Mouse (Mus musculus) forelimb bud, embryonic 11.5 days (tissue): ENCODE data around the gene Itgad.

Experiments
- DNase-seq: peaks from one replicate; pipeline ENCODE4 v3.0.0-alpha.2; 2012; ENCODE audit warnings: low read depth, low spot score

The Itgad gene

GRCm38 (mm10) chr7:128178385-128178784 lies 24.2 kb downstream of the Itgad start:
- DNase-seq, result no peak

- no peak for DNase-seq
Observed at GRCm38 (mm10) chr7:128180126-128180525, 25.9 kb downstream of the Itgad start.

GRCm38 (mm10) chr7:128180546-128180945 lies 26.4 kb downstream of the Itgad start:
- DNase-seq, result no peak

- DNase-seq, result no peak
Observed at GRCm38 (mm10) chr7:128181691-128182090, 27.5 kb downstream of the Itgad start.

- DNase-seq, result no peak
Observed at GRCm38 (mm10) chr7:128201607-128202006, 47.4 kb downstream of the Itgad start.

- no peak for DNase-seq
Observed at GRCm38 (mm10) chr7:128203071-128203470, 48.9 kb downstream of the Itgad start.

GRCm38 (mm10) chr7:128204179-128204578 lies 50.0 kb downstream of the Itgad start:
- no peak for DNase-seq

GRCm38 (mm10) chr7:128205695-128206094 lies 51.5 kb downstream of the Itgad start:
- no peak for DNase-seq

GRCm38 (mm10) chr7:128206152-128206551 lies 52.0 kb downstream of the Itgad start, which contains the start of gene Cox6a2:
Cox6a2 (minus strand) TSS chr7:128206387.
- DNase-seq, result no peak

- peak; percentile 70 for DNase-seq
Observed at GRCm38 (mm10) chr7:128208187-128208586, 54.0 kb downstream of the Itgad start.

- no peak for DNase-seq
Observed at GRCm38 (mm10) chr7:128209826-128210225, 55.6 kb downstream of the Itgad start.

- no peak for DNase-seq
Observed at GRCm38 (mm10) chr7:128219952-128220351, 65.8 kb downstream of the Itgad start.

GRCm38 (mm10) chr7:128220936-128221335 lies 66.8 kb downstream of the Itgad start:
- DNase-seq, result no peak

- no peak for DNase-seq
Observed at GRCm38 (mm10) chr7:128231741-128232140, 77.6 kb downstream of the Itgad start.

GRCm38 (mm10) chr7:128234796-128235195 lies 80.6 kb downstream of the Itgad start:
- DNase-seq, result no peak

- DNase-seq, result no peak
Observed at GRCm38 (mm10) chr7:128235481-128235880, 81.3 kb downstream of the Itgad start.

GRCm38 (mm10) chr7:128236426-128236825 lies 82.2 kb downstream of the Itgad start:
- no peak for DNase-seq

- DNase-seq, result peak; percentile 86
Observed at GRCm38 (mm10) chr7:128236856-128237592, 82.8 kb downstream of the Itgad start, which contains the start of gene Armc5. Armc5 (plus strand) TSS chr7:128237342.

- no peak for DNase-seq
Observed at GRCm38 (mm10) chr7:128237593-128237926, 83.4 kb downstream of the Itgad start.

GRCm38 (mm10) chr7:128237927-128238778 lies 84.0 kb downstream of the Itgad start, which contains the start of gene 9130023H24Rik:
9130023H24Rik (minus strand) TSS chr7:128238031.
- DNase-seq, result peak; percentile 100

- peak; percentile 52 for DNase-seq
Observed at GRCm38 (mm10) chr7:128238991-128239390, 84.8 kb downstream of the Itgad start.

GRCm38 (mm10) chr7:128240131-128240784 lies 86.1 kb downstream of the Itgad start:
- no peak for DNase-seq
